Mouse (Mus musculus) CD4-positive naive resting alpha-beta T cell, adult 57 days (primary cell): ENCODE data around the gene Ifnl3. TPM values are rescaled to one million over a fixed set of nuclear protein-coding genes. Genes with fewer than 3 reads are reported as not detected.

Experiments
- total RNA-seq: library from RNA; stranded (reverse); gene quantifications from one replicate; pipeline ENCODE4 v1.2.4, GENCODE M21; 2023

Ifnl3 gene
- not detected for total RNA-seq

DNA sequence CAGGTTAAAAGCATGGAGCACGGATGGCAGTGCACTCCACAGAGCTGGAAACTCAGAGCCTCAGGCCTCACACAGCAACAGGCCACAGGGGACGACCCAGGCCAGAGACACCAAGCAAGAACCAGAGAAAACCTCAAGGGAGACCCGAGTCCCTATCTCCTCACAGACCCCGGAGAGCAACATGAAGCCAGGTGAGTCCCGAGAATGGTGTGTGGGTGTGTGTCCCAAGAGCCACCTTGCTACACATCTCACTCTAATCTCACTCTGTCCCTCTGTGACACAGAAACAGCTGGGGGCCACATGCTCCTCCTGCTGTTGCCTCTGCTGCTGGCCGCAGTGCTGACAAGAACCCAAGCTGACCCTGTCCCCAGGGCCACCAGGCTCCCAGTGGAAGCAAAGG is at the start of gene Ifnl3:
TSS of gene Ifnl3 (plus strand) at position 301 of the 400 bp plus-strand sequence.

DNA sequence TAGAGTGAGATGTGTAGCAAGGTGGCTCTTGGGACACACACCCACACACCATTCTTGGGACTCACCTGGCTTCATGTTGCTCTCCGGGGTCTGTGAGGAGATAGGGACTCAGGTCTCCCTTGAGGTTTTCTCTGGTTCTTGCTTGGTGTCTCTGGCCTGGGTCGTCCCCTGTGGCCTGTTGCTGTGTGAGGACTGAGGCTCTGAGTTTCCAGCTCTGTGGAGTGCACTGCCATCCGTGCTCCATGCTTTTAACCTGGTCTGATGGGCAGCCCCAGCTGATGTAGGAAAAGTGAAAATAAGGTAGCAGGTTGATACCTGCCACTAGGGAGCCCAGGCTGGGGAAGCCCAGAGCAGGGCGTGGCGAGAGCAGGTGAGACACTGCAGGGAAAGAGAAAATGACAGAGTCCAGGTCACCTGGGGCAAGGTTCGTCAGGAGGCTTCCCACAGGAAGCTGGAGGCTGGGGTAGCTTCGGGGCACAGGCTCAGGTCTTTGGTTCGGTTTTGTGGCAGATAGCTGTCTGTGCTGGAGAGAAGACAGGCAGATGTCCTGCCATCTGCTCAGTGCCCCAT is 12.1 kb upstream of the Ifnl3 start, which contains the start of gene Ifnl2:
TSS of gene Ifnl2 (minus strand) at position 51 of the 570 bp plus-strand sequence.

GRCm38 (mm10) chr7:28540526-28540925 is 17.9 kb downstream of the Ifnl3 start, which contains the start of gene Sycn:
Sycn (plus strand) TSS chr7:28540885.

DNA sequence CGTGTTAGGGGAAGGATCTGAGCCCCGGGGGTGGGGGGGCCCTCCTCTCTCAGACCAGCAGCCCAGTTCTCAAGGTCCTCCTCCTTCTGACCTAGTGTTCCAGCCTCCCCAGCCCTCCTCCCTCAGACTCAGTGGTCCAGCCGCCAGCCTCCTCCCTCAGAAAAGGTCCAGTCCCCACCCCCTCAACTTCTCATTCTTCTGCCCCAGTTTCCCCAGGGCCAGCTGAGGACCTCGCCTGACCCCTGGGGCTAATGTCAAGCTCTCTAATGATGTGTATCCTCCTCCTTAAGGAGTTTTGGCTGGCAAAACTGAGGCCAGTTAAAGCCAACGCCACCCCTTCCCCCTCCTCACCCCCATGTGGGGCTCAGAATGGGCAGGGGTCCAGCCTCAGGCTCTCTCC is 24.5 kb downstream of the Ifnl3 start, which contains the start of gene Nccrp1:
TSS of gene Nccrp1 (minus strand) at position 101 of the 400 bp plus-strand sequence.

Other genes starting within 250 kb of the Ifnl3 start
- 5.5 TPM for gene Eid2b, start 245.1 kb upstream of the Ifnl3 start, total RNA-seq
- not detected for gene Selenov, start 231.7 kb upstream of the Ifnl3 start, total RNA-seq
- gene Dll3, start 220.6 kb upstream of the Ifnl3 start, total RNA-seq: not detected
- gene Timm50, start 210.8 kb upstream of the Ifnl3 start, total RNA-seq: 32.5 TPM
- gene Supt5, start 184.1 kb upstream of the Ifnl3 start, total RNA-seq: 190 TPM
- gene Rps16, start 172.2 kb upstream of the Ifnl3 start, total RNA-seq: 5,484 TPM
- gene Plekhg2, start 150.2 kb upstream of the Ifnl3 start, total RNA-seq: 207 TPM
- gene Zfp36, start 142.6 kb upstream of the Ifnl3 start, total RNA-seq: 442 TPM
- gene Med29, start 130.1 kb upstream of the Ifnl3 start, total RNA-seq: 14.8 TPM
- 154 TPM for gene Paf1, start 129.9 kb upstream of the Ifnl3 start, total RNA-seq
- gene Gmfg, start 85.4 kb upstream of the Ifnl3 start, total RNA-seq: 312 TPM
- 6.7 TPM for gene Lrfn1, start 70.9 kb upstream of the Ifnl3 start, total RNA-seq
- not detected for gene Ifnl2, start 12.4 kb upstream of the Ifnl3 start, total RNA-seq
- gene Sycn, start 18.0 kb downstream of the Ifnl3 start, total RNA-seq: not detected
- 0.38 TPM for gene Nccrp1, start 24.4 kb downstream of the Ifnl3 start, total RNA-seq
- 45.7 TPM for gene Samd4b, start 75.3 kb downstream of the Ifnl3 start, total RNA-seq
- gene Pak4, start 75.3 kb downstream of the Ifnl3 start, total RNA-seq: 8.9 TPM
- not detected for gene Acp7, start 108.5 kb downstream of the Ifnl3 start, total RNA-seq
- gene Fbxo27, start 170.0 kb downstream of the Ifnl3 start, total RNA-seq: 2.8 TPM
- gene Fbxo17, start 194.0 kb downstream of the Ifnl3 start, total RNA-seq: 34.4 TPM
- 24.0 TPM for gene Mrps12, start 219.0 kb downstream of the Ifnl3 start, total RNA-seq
- 22.5 TPM for gene Sars2, start 219.2 kb downstream of the Ifnl3 start, total RNA-seq
- 1.3 TPM for gene Ccer2, start 233.3 kb downstream of the Ifnl3 start, total RNA-seq
- 69.1 TPM for gene Sirt2, start 243.9 kb downstream of the Ifnl3 start, total RNA-seq
- gene Nfkbib, start 244.7 kb downstream of the Ifnl3 start, total RNA-seq: 58.4 TPM